In genomic region chr2:155952006-155952405, GRCm38 (mm10) we compare ENCODE assay signal across 8 mouse cellular contexts. TPM values are rescaled to one million over a fixed set of nuclear protein-coding genes. Genes with fewer than 3 reads are reported as not detected.
DNase-seq lines count a peak whose midpoint lies in the region; ATAC-seq and TF ChIP-seq lines count a peak whose summit lies in the region.
"Had no signal": no experiment of that assay in that cellular context is flagged by ENCODE, and none has a peak within 500 bp of the region (broad histone marks: within the 10 kb centered on the region; RNA-seq: fewer than 3 reads in every experiment).

No protein-coding gene starts in this region.

- no peak overlapping the region for H3K4me3 ChIP-seq in midbrain, embryonic 14.5 days (replicated peaks; ENCODE audit: low read depth, low read length)
- no peak overlapping the region for H3K4me3 ChIP-seq in midbrain, embryonic 10.5 days
- H3K4me3 ChIP-seq in liver, embryonic 14.5 days (ENCODE audit: insufficient read depth in 1 of 2, low read depth in 2 of 2, low read length in 2 of 2): no peak overlapping the region
- H3K4me3 ChIP-seq: liver, embryonic 13.5 days had no signal

- no peak for TF ChIP-seq EP300 in liver, embryonic 14.5 days (IDR thresholded peaks at IDR 0.05; ENCODE audit: low read depth)

- TF ChIP-seq CTCF in liver, embryonic 14.5 days (IDR thresholded peaks at IDR 0.05; ENCODE audit: low read depth): peak; percentile 62

- H3K4me1 ChIP-seq in midbrain, embryonic 14.5 days (ENCODE audit: control insufficient read depth, insufficient read depth, low read length): no peaks in the 10 kb centered on the region; the same call in 1 of the 2 replicates
- peaks cover 3% of the 10 kb centered on the region for H3K4me1 ChIP-seq in midbrain, embryonic 10.5 days
- peaks cover 7 to 14% of the 10 kb centered on the region in 2 experiments; a peak in 3 of 4 replicates for H3K4me1 ChIP-seq in liver, embryonic 14.5 days (replicated peaks; ENCODE audit: control insufficient read depth in 2 of 2, insufficient read depth in 2 of 2, low read length in 1 of 2)

- no peak overlapping the region for H3K27ac ChIP-seq in midbrain, embryonic 14.5 days (replicated peaks; ENCODE audit: low read depth, low read length)
- no peak overlapping the region for H3K27ac ChIP-seq in midbrain, embryonic 10.5 days (replicated peaks)
- H3K27ac ChIP-seq in liver, embryonic 14.5 days: no peak overlapping the region
- H3K27ac ChIP-seq: liver, embryonic 13.5 days had no signal

- H3K9ac ChIP-seq in midbrain, embryonic 14.5 days (replicated peaks; ENCODE audit: low read length): no peak overlapping the region
- H3K9ac ChIP-seq in liver, embryonic 14.5 days (replicated peaks): no peak overlapping the region
- H3K9ac ChIP-seq: liver, embryonic 13.5 days had no signal

- H3K36me3 ChIP-seq in midbrain, embryonic 14.5 days (ENCODE audit: control insufficient read depth, insufficient read depth, low read length): no peaks in the 10 kb centered on the region
- no peaks in the 10 kb centered on the region for H3K36me3 ChIP-seq in midbrain, embryonic 10.5 days
- H3K36me3 ChIP-seq in liver, embryonic 14.5 days (replicated peaks; ENCODE audit: control insufficient read depth, insufficient read depth, low read depth): no peaks in the 10 kb centered on the region
- H3K36me3 ChIP-seq: liver, embryonic 13.5 days had no signal

- peak; percentile 84 for DNase-seq in midbrain, embryonic 14.5 days
- DNase-seq in midbrain, embryonic 10.5 days (ENCODE audit: low spot score): no peak
- DNase-seq in ZHBTc4 (ENCODE audit: low read depth, low spot score): peak; percentile 73
- DNase-seq in cerebellum, adult 9-11 months: peak; percentile 75
- peak; percentile 73 to 87 for DNase-seq in kidney, adult 8-10 months
- peak in 1 of 3 experiments; percentile 33 for DNase-seq in liver, embryonic 14.5 days (ENCODE audit: low read depth in 3 of 3, low spot score in 3 of 3)
- peak; percentile 35 to 53 for DNase-seq in thymus, postnatal 10 days (ENCODE audit: low spot score in 2 of 2)
- DNase-seq: liver, embryonic 13.5 days had no signal

- H3K27me3 ChIP-seq in midbrain, embryonic 14.5 days (ENCODE audit: control insufficient read depth, insufficient read depth, low read length): no peaks in the 10 kb centered on the region
- H3K27me3 ChIP-seq in midbrain, embryonic 10.5 days (ENCODE audit: low read depth, poor library complexity, severe bottlenecking): no peaks in the 10 kb centered on the region
- H3K27me3 ChIP-seq in liver, embryonic 14.5 days (ENCODE audit: control insufficient read depth, insufficient read depth, low read length): no peaks in the 10 kb centered on the region; the same call in 1 of the 2 replicates

- ATAC-seq in midbrain, embryonic 14.5 days (ENCODE audit: low FRiP score, low TSS enrichment): no peak
- no peak for ATAC-seq in liver, embryonic 14.5 days (ENCODE audit: insufficient read depth)

- H3K4me2 ChIP-seq in midbrain, embryonic 14.5 days (ENCODE audit: low read length): no peak overlapping the region
- no peak overlapping the region for H3K4me2 ChIP-seq in liver, embryonic 14.5 days (ENCODE audit: low read depth)
- H3K4me2 ChIP-seq: liver, embryonic 13.5 days had no signal

- H3K9me3 ChIP-seq in midbrain, embryonic 14.5 days (ENCODE audit: control insufficient read depth, low read length): no peaks in the 10 kb centered on the region
- H3K9me3 ChIP-seq in midbrain, embryonic 10.5 days (replicated peaks): no peaks in the 10 kb centered on the region
- H3K9me3 ChIP-seq in liver, embryonic 14.5 days (ENCODE audit: control insufficient read depth, low read length): no peaks in the 10 kb centered on the region
- H3K9me3 ChIP-seq: liver, embryonic 13.5 days had no signal

RNA-seq across cellular contexts. Expression of gene Cep250, which starts 4.3 kb away (rescaled TPM):
- polyA plus RNA-seq in midbrain, embryonic 14.5 days (2014; fragmentation: Nextera tagmentation; extraction: Ambion mirVana): 10.6 and 12.8 TPM in 2 replicates
- 24.1 and 24.3 TPM in 2 replicates for polyA plus RNA-seq in midbrain, embryonic 10.5 days (2016; fragmentation: Nextera tagmentation; extraction: Ambion mirVana)
- polyA plus RNA-seq in liver, embryonic 14.5 days (2012; rRNA removed): 6.0 and 9.8 TPM in 2 replicates
- 7.4 and 9.3 TPM in 2 replicates for polyA plus RNA-seq in liver, embryonic 14.5 days (2014; fragmentation: Nextera tagmentation; extraction: Ambion mirVana)

RNA-seq across cellular contexts. Expression of gene Gdf5, which starts 6.8 kb away (rescaled TPM):
- polyA plus RNA-seq in midbrain, embryonic 14.5 days (2014; fragmentation: Nextera tagmentation; extraction: Ambion mirVana): 0.36 and 0.70 TPM in 2 replicates
- polyA plus RNA-seq in midbrain, embryonic 10.5 days (2016; fragmentation: Nextera tagmentation; extraction: Ambion mirVana): 0.07 TPM in 2 replicates
- 0.02 and 0.09 TPM in 2 replicates for polyA plus RNA-seq in liver, embryonic 14.5 days (2012; rRNA removed)
- polyA plus RNA-seq in liver, embryonic 14.5 days (2014; fragmentation: Nextera tagmentation; extraction: Ambion mirVana): not detected in 2 replicates
- polyA plus RNA-seq: liver, embryonic 13.5 days had no signal

RNA-seq across cellular contexts. Expression of gene Gm15557, which starts 11.5 kb away (rescaled TPM):
- polyA plus RNA-seq in midbrain, embryonic 14.5 days (2014; fragmentation: Nextera tagmentation; extraction: Ambion mirVana): not detected in 2 replicates
- polyA plus RNA-seq in midbrain, embryonic 10.5 days (2016; fragmentation: Nextera tagmentation; extraction: Ambion mirVana): 0.10 TPM in 1 of 2 replicates, not detected in the other
- polyA plus RNA-seq in liver, embryonic 14.5 days (2012; rRNA removed): not detected in 2 replicates
- not detected in 2 replicates for polyA plus RNA-seq in liver, embryonic 14.5 days (2014; fragmentation: Nextera tagmentation; extraction: Ambion mirVana)
- polyA plus RNA-seq: liver, embryonic 13.5 days had no signal

RNA-seq across cellular contexts. Expression of gene Uqcc1, which starts 21.9 kb away (rescaled TPM):
- 45.0 and 58.6 TPM in 2 replicates for polyA plus RNA-seq in midbrain, embryonic 14.5 days (2014; fragmentation: Nextera tagmentation; extraction: Ambion mirVana)
- polyA plus RNA-seq in midbrain, embryonic 10.5 days (2016; fragmentation: Nextera tagmentation; extraction: Ambion mirVana): 81.9 and 86.3 TPM in 2 replicates
- polyA plus RNA-seq in liver, embryonic 14.5 days (2012; rRNA removed): 10.5 and 17.4 TPM in 2 replicates
- 25.6 and 31.6 TPM in 2 replicates for polyA plus RNA-seq in liver, embryonic 14.5 days (2014; fragmentation: Nextera tagmentation; extraction: Ambion mirVana)

RNA-seq across cellular contexts. Expression of gene 6430550D23Rik, which starts 55.8 kb away (rescaled TPM):
- polyA plus RNA-seq in midbrain, embryonic 14.5 days (2014; fragmentation: Nextera tagmentation; extraction: Ambion mirVana): 1.5 and 1.7 TPM in 2 replicates
- polyA plus RNA-seq in midbrain, embryonic 10.5 days (2016; fragmentation: Nextera tagmentation; extraction: Ambion mirVana): 1.2 and 2.3 TPM in 2 replicates
- 1.6 and 2.1 TPM in 2 replicates for polyA plus RNA-seq in liver, embryonic 14.5 days (2012; rRNA removed)
- 0.41 and 1.9 TPM in 2 replicates for polyA plus RNA-seq in liver, embryonic 14.5 days (2014; fragmentation: Nextera tagmentation; extraction: Ambion mirVana)
